Mouse (Mus musculus): ENCODE results near the gene Sft2d2.

Sft2d2 gene

DNA sequence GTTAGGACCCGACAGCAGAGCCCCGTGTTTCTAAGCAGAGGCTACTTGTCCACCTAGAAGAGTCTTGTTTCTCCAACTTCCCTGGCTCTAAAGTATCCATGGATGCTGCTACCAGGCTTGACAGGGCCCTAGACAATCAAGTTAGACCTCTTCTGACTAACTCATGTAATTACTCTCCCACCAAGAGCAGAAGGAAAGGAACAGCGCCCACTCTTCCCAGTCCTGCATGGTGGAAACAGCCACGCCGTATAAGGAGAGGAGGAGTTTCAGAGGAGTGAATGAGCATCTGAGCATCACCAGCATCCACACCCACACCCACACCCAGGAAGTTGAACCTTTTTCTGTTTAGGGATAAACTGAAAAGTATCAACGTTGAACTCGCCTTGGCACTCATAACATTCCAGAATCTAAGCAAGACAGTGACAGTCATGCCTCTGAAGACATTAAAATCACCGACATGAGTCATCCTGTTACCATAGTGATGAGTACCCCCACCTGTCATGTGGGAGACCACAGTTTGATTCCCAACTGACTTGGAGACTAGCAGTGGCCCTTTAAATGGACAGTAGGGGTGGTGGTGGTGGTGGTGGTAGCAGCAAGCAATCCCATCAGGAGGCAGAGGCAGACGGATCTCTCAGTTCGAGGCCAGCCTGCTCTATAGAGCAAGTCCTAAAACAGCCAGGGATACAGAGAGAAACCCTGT is 3.5 kb downstream of the Sft2d2 start:
- no peak for DNase-seq (ENCODE audit: low spot score in 2 of 2)

- DNase-seq (ENCODE audit: low spot score in 2 of 2), result no peak
Observed at GRCm38 (mm10) chr1:165190068-165190467, 4.2 kb downstream of the Sft2d2 start.

DNA sequence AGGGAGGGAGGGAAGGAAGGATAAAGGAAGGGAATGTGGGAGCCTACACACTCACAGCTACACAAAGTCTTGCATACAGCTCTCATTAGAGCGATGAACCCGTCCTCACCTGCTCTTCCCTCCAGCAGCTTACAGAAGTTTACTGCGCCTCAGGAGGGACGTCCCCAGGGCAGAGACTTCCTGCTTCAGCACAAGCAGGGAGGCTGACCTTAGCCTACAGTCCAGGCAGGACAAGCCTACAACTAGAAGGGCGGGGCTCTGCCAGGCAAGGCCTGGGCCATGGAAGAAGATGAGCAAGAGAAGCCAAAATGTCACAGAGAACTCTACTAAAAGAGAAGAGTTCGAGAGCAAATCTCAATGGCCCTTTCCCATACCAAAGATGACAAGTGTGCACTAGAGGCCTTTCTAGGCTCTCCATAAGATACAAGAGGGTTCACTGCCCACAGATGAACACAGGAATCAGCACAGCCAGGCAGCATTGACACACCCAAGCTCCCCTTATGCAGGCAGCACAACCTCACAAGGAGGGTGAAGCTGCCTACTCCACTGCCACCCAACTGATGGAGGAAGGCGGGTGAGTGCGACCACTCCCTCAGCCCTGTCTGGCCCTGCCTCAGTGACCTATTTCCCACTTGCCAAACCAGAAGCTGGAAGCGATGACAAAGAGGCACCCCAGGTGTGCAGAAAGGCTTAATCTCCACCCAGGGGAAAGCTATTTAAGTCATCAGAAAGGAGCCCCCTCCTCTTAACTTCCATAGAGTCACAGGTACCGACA is 5.2 kb downstream of the Sft2d2 start:
- no peak for DNase-seq (ENCODE audit: low spot score in 2 of 2)

DNA sequence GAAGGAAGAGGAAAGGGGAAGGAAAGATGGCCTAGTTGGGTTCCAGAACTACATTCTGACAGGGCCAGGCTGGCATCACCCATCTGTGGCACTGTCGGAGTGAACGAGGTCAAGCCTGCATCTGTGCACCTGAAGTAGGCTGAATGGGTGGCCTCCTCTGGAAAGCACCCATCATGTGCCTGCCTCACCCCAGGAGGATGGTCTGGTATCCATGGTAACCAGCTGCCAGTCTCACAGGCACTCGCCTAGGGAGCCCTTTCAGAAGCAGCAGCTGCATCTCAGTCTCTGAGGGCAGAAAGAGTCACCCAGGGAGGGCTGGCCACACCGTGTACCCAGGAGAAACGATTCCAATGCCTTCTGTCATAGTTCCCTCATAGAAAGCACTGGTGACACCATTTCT is 6.9 kb downstream of the Sft2d2 start:
- no peak for DNase-seq (ENCODE audit: low spot score in 2 of 2)

GRCm38 (mm10) chr1:165186491-165186890 is 7.7 kb downstream of the Sft2d2 start:
- no peak for DNase-seq (ENCODE audit: low spot score in 2 of 2)

GRCm38 (mm10) chr1:165185116-165185515 is 9.1 kb downstream of the Sft2d2 start:
- DNase-seq (ENCODE audit: low spot score in 2 of 2), result no peak

DNA sequence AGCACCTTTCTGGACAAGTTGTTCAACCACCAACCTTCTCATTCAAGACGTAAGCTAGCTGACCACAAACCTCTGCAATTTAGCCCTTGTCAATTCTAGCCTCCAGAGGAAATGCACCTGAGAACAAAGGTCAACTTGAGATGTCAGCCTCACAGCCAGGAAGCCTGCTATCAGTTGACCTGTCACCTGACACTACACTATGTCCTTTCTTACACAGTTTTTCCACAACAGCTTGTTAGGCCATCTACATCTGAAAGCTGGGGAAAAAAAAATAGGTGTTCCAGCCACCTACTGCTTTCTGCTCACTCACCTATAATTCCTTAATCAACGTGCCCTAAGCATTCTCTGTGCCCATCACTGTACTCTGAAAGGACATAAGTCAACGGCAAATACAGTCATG is 10.1 kb downstream of the Sft2d2 start:
- no peak for DNase-seq (ENCODE audit: low spot score in 2 of 2)

- no peak for DNase-seq (ENCODE audit: low spot score in 2 of 2)
Observed at GRCm38 (mm10) chr1:165183400-165183799, 10.8 kb downstream of the Sft2d2 start.

DNA sequence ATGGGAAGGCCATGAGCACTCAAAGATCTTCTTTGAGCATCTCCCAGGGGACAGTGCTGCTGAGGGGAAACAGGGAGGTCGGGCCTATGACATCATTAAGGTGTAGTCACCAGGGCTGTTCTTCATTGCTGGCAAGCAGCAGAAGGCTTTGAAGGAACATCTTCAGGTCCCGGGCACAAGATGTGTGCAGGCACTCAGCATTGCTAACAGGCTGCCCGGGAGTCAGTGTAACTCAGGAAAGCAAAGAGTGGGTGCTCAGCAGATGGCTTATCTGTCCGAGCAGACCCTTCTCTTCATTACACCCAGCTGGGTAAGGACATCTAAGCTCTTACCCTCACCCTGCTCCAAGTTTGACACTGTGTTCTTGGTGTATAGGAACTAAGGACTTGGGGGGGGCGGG is 14.9 kb downstream of the Sft2d2 start:
- DNase-seq (ENCODE audit: low spot score in 2 of 2), result no peak

DNA sequence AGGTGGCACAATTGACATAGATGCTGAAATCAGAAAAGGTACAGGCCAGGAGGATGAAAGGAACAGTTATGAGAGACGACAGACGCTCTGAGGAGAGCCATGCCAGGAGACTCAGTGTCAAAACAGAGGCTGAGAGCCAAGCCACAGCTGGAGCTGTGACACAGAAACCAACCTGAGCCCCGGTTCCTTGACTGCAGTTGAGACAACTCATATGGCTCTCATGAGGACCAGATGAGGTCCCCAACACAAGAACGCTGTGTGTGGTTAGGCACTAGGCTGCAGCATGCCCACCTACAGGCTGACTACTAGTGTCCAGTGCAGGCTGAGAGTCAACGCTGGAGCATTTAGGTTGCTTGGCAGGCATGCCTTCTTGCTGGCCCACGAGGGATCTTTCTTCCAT is 16.2 kb downstream of the Sft2d2 start:
- no peak for DNase-seq (ENCODE audit: low spot score in 2 of 2)

- no peak for DNase-seq (ENCODE audit: low spot score in 2 of 2)
Observed at GRCm38 (mm10) chr1:165174059-165174616, 20.1 kb downstream of the Sft2d2 start.

- DNase-seq (ENCODE audit: low spot score in 2 of 2), result no peak
Observed at GRCm38 (mm10) chr1:165171277-165171676, 23.0 kb downstream of the Sft2d2 start.

- DNase-seq (ENCODE audit: low spot score in 2 of 2), result no peak
Observed at GRCm38 (mm10) chr1:165170157-165170556, 24.1 kb downstream of the Sft2d2 start.

- no peak for DNase-seq (ENCODE audit: low spot score in 2 of 2)
Observed at GRCm38 (mm10) chr1:165169462-165169861, 24.8 kb downstream of the Sft2d2 start.

GRCm38 (mm10) chr1:165164920-165165319 is 29.3 kb downstream of the Sft2d2 start:
- no peak for DNase-seq (ENCODE audit: low spot score in 2 of 2)

- DNase-seq (ENCODE audit: low spot score in 2 of 2), result no peak
Observed at GRCm38 (mm10) chr1:165160723-165161405, 33.4 kb downstream of the Sft2d2 start, which contains the start of gene Tbx19. Tbx19 (minus strand) TSS chr1:165160773.

- DNase-seq (ENCODE audit: low spot score in 2 of 2), result no peak
Observed at GRCm38 (mm10) chr1:165158841-165159240, 35.4 kb downstream of the Sft2d2 start.

DNA sequence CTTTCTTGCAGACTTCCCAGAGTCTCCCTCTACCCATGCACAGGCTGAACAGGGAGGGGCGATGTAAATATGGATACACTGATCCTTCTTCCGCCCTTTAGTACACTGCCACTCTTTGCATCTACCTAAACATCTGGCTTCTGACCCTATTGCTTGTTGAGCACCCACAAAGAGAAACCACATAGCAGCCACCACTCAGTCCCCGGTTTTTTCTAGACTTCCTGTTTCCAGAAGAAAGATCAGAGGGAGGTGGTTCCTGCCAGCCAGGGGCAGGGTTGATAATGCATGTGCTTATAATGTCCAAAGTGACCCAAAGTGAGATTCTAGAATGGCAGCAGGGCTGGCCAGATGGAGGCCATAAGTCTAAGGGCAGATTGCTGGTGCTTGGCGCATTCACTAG is 40.1 kb downstream of the Sft2d2 start:
- DNase-seq (ENCODE audit: low spot score in 2 of 2), result no peak

DNA sequence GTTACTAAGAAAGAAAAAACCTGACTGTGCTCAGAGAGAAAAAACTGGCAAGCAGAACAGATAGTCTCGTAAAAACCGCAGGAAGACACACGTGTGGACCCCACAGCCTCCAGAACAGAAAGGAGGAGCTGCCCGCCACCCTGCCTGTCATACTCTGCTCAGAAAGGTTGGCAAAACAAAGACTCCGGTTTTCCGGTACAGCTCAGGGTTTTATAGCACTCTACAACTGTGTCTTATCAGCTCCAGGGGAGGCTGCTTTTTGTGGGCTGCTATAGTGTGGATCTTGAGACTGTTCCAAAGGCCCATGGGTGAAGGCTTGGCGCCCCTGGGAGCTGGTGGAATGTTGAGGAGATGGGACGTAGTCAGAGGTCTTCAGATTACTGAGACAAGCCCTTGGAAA is 43.0 kb downstream of the Sft2d2 start:
- no peak for DNase-seq (ENCODE audit: low spot score in 2 of 2)

GRCm38 (mm10) chr1:165142343-165142916 is 51.8 kb downstream of the Sft2d2 start:
- DNase-seq (ENCODE audit: low spot score in 2 of 2), result no peak

GRCm38 (mm10) chr1:165140227-165140626 is 54.0 kb downstream of the Sft2d2 start:
- no peak for DNase-seq (ENCODE audit: low spot score in 2 of 2)

GRCm38 (mm10) chr1:165133858-165134257 is 60.4 kb downstream of the Sft2d2 start:
- no peak for DNase-seq (ENCODE audit: low spot score in 2 of 2)

Measured in spleen, postnatal 14 days (tissue).